9 mouse cellular contexts compared by ENCODE assay signal in the genomic region with DNA sequence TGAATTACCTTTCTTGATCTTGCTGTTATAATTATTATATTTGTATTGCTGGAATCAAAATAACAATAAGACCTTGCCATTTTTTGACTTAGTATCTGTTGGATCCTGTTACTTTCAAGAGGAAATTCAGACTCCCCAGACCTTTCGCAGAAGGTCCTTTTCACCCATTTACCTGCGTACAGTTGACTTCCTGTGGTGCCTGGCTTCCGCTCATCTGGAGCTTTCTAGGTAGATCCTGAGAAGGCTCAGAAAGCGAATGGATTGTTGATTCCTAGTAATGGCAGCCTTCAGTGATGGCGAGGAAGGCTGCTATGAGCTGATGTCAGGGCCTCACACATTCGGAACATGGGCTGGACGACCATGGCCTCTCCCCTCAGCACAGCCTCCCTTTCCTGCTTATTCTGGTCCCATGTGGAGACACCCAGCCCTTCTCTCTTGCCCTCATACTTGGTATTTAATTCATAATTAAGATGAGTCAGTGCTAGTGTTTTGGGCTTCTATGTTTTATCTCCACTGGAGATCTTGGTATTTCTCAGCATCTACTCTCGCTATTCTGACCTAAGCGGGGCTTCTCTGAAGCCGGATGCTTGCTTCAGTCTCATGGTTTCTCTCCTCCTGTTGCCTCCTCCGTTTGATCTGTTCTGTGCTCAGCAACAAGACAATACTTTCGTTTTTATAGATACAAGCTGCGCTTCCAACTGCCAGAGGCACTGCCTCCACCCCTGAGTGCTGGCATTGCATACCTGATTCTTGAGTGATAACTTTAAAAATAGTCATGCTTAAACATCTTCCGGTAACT. TPM values are rescaled to one million over a fixed set of nuclear protein-coding genes. Genes with fewer than 3 reads are reported as not detected.
DNase-seq lines count a peak whose midpoint lies in the region; ATAC-seq lines count a peak whose summit lies in the region.
"Had no signal": no experiment of that assay in that cellular context is flagged by ENCODE, and none has a peak within 500 bp of the region (broad histone marks: within the 10 kb centered on the region; RNA-seq: fewer than 3 reads in every experiment).

No protein-coding gene starts in this region.

- H3K4me3 ChIP-seq in hindbrain, embryonic 13.5 days: peak overlapping the region; percentile 89
- H3K4me3 ChIP-seq in midbrain, embryonic 14.5 days (replicated peaks; ENCODE audit: low read depth, low read length): no peak overlapping the region; the same call in 1 of the 2 replicates

- no peaks in the 10 kb centered on the region for H3K27me3 ChIP-seq in hindbrain, embryonic 13.5 days
- no peaks in the 10 kb centered on the region for H3K27me3 ChIP-seq in midbrain, embryonic 14.5 days (ENCODE audit: control insufficient read depth, insufficient read depth, low read length)

- peaks cover 51% of the 10 kb centered on the region for H3K36me3 ChIP-seq in hindbrain, embryonic 13.5 days
- H3K36me3 ChIP-seq in midbrain, embryonic 14.5 days (ENCODE audit: control insufficient read depth, insufficient read depth, low read length): peaks cover 51% of the 10 kb centered on the region

- peak overlapping the region; percentile 92 for H3K4me2 ChIP-seq in hindbrain, embryonic 13.5 days
- peak overlapping the region; percentile 72 for H3K4me2 ChIP-seq in midbrain, embryonic 14.5 days (ENCODE audit: low read length)

- peak overlapping the region; percentile 19; the same call in 1 of the 2 replicates for H3K9ac ChIP-seq in hindbrain, embryonic 13.5 days
- no peak overlapping the region for H3K9ac ChIP-seq in midbrain, embryonic 14.5 days (replicated peaks; ENCODE audit: low read length)

- H3K4me1 ChIP-seq in hindbrain, embryonic 13.5 days (replicated peaks): peaks cover 23% of the 10 kb centered on the region
- H3K4me1 ChIP-seq in midbrain, embryonic 14.5 days (ENCODE audit: control insufficient read depth, insufficient read depth, low read length): peaks cover 9% of the 10 kb centered on the region

- peak; percentile 26 for DNase-seq in layer of hippocampus, adult 9-11 months
- no peak for DNase-seq in layer of hippocampus, adult 11-12 months (ENCODE audit: low spot score)
- DNase-seq in MN1 (ENCODE audit: low spot score): peak; percentile 38
- DNase-seq in midbrain, embryonic 14.5 days: no peak
- no peak for DNase-seq in cerebellum, postnatal 25 days
- DNase-seq in kidney, postnatal 25 days: no peak
- DNase-seq in thymus, postnatal 36 days: no peak
- DNase-seq: cerebellum, postnatal 10 days had no signal

- H3K9me3 ChIP-seq in hindbrain, embryonic 13.5 days: no peaks in the 10 kb centered on the region
- no peaks in the 10 kb centered on the region for H3K9me3 ChIP-seq in midbrain, embryonic 14.5 days (ENCODE audit: control insufficient read depth, low read length)

- 92% methylated on average over 14 of the region's 14 CpGs for WGBS in hindbrain, embryonic 13.5 days
- WGBS in midbrain, embryonic 14.5 days: 92% methylated on average over 14 of the region's 14 CpGs

- ATAC-seq in hindbrain, embryonic 13.5 days (ENCODE audit: low FRiP score): no peak
- no peak for ATAC-seq in midbrain, embryonic 14.5 days (ENCODE audit: low FRiP score, low TSS enrichment)

- H3K27ac ChIP-seq in hindbrain, embryonic 13.5 days: no peak overlapping the region
- no peak overlapping the region for H3K27ac ChIP-seq in midbrain, embryonic 14.5 days (replicated peaks; ENCODE audit: low read depth, low read length)

RNA-seq across cellular contexts. Expression of gene Ddx46, which starts 1.6 kb away (rescaled TPM):
- polyA plus RNA-seq in hindbrain, embryonic 13.5 days (2015; fragmentation: Nextera tagmentation; extraction: Ambion mirVana): 29.6 and 30.6 TPM in 2 replicates
- 29.3 and 32.1 TPM in 2 replicates for polyA plus RNA-seq in midbrain, embryonic 14.5 days (2014; fragmentation: Nextera tagmentation; extraction: Ambion mirVana)

RNA-seq across cellular contexts. Expression of gene Caml, which starts 13.6 kb away (rescaled TPM):
- polyA plus RNA-seq in hindbrain, embryonic 13.5 days (2015; fragmentation: Nextera tagmentation; extraction: Ambion mirVana): 101 and 105 TPM in 2 replicates
- polyA plus RNA-seq in midbrain, embryonic 14.5 days (2014; fragmentation: Nextera tagmentation; extraction: Ambion mirVana): 99.3 and 104 TPM in 2 replicates

RNA-seq across cellular contexts. Expression of gene B4galt7, which starts 36.7 kb away (rescaled TPM):
- 44.8 and 49.8 TPM in 2 replicates for polyA plus RNA-seq in hindbrain, embryonic 13.5 days (2015; fragmentation: Nextera tagmentation; extraction: Ambion mirVana)
- polyA plus RNA-seq in midbrain, embryonic 14.5 days (2014; fragmentation: Nextera tagmentation; extraction: Ambion mirVana): 24.5 and 28.8 TPM in 2 replicates

RNA-seq across cellular contexts. Expression of gene B230219D22Rik, which starts 56.5 kb away (rescaled TPM):
- 67.5 and 70.8 TPM in 2 replicates for polyA plus RNA-seq in hindbrain, embryonic 13.5 days (2015; fragmentation: Nextera tagmentation; extraction: Ambion mirVana)
- 78.7 and 98.2 TPM in 2 replicates for polyA plus RNA-seq in midbrain, embryonic 14.5 days (2014; fragmentation: Nextera tagmentation; extraction: Ambion mirVana)

Comparison
In these comparisons a context has a peak if more than half of its experiments do, and no peak if none do; other contexts are left out.
1. DNase-seq: peak in layer of hippocampus, adult 9-11 months (single experiment) and MN1 (single experiment); none in layer of hippocampus, adult 11-12 months (single experiment), midbrain, embryonic 14.5 days (single experiment), cerebellum, postnatal 25 days (0 of 2), kidney, postnatal 25 days (0 of 2) and thymus, postnatal 36 days (0 of 2).